Mouse (Mus musculus) CH12F3 (cell line): Measurements from ENCODE around the gene Ebi3.

ENCODE experiments used
- in situ Hi-C: fragments of 300-500 bp; cut with MboI; formaldehyde crosslinking; loops from 2 replicates; pipeline ENCODE4 v1.14.3; 2020; ENCODE audit warnings: low sequenced_read_pairs

Gene Ebi3

DNA sequence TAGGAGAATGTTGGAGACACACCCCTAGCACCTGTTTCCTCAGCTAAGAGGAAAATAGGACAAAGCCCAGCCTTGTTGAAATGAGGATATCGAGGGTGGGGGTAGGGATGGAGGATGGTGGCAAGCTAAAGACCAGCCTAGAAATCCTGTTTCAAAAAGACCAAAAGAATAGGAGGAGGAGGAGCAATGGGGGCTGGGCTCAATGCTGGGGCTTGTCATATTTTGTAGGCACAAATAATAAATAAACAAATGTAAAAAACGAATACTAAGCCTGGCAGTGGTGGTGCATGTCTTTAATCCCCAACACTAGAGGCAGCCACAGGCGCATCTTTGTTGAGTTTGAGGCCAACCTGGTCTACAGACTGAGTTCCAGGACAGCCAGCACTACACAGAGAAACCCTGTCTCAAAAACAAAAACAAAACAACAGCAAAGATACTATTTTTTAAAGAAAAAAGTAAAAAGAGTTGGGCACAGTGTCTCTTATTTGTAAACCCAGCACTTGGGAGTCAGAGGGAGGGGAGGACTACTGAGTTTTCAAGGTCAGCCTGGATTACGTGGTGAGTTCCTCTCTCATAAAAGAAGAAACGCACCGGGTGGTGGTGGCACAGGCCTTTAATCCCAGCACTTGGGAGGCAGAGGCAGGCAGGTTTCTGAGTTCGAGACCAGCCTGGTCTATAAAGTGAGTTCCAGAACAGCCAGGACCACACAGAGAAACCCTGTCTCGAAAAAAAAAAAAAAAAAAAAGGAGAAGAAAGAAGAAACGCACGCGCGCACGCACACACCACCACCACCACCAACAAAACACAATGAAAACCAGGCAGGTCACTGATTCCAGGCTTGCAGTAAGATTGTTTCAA is 5.5 kb downstream of the Ebi3 start:
- in situ Hi-C loops, result no loop called here

- in situ Hi-C loops, result no loop called here
Observed at GRCm38 (mm10) chr17:55958584-55958886, 6.1 kb downstream of the Ebi3 start.

DNA sequence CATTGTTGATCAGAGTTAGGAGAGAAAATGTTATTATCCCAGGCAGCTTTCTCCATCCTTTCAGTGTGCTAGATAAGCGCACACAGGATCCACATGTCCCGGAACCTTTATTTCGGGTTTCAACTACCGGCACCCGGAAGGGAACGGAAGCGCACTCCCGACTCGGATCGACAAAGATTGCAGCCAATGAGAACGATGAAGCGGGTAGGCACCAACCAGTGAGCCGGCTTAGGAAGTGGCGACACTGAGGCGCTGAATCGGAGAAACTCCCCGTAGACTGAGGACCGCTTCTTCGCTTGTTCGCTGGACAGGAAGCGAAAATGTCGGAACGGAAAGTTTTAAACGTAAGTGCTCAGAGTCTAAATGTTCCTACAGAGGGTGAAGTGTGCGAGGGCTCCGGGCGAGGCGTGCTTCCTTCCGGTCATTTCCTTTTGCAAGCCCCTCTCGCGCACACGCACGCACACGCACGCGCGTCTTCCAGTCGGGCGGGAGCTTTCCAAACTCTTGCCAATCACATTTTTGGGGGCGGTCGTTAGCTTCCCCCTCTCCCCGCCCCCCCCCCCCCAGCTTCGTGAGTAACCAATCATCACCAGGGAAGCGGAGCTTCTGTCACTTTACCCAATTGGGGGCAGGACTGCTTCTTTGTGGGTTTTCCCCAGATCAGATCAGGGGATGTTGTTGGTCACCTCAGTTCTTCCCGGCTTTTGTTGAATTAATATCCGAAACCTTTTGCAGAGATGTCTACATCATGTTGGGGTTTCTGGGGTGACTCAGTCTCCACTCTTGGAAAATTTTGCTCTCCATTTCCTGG is 6.7 kb downstream of the Ebi3 start, which contains the start of gene Yju2:
TSS of gene Yju2 (plus strand) at position 182 of the 811 bp plus-strand sequence.
- in situ Hi-C loops, result no loop called here

GRCm38 (mm10) chr17:55959946-55960740 is 7.7 kb downstream of the Ebi3 start:
- in situ Hi-C loops, result no loop called here

GRCm38 (mm10) chr17:55960791-55961190 is 8.4 kb downstream of the Ebi3 start:
- in situ Hi-C loops, result no loop called here

GRCm38 (mm10) chr17:55961631-55962030 is 9.2 kb downstream of the Ebi3 start:
- in situ Hi-C loops, result no loop called here

DNA sequence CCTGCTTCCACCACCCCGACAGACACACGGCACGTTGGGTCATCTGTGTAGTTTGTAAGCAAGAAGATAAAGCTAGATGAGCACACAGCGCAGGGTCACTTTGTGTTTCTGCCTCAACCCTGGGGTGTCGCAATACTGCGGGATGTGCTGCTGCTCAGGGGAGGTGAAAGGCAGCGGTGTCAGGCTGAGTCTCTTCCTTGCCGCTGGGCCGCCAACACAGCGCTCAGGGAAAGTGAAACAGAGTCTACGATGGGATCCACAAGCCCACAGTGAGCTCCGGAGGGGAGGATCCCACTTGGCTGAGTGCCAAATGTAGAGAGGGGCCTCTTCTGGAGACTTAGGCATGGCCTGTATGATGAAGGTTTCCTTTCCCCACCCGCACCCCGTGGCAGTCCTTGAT is 10.7 kb downstream of the Ebi3 start:
- in situ Hi-C loops, result no loop called here

DNA sequence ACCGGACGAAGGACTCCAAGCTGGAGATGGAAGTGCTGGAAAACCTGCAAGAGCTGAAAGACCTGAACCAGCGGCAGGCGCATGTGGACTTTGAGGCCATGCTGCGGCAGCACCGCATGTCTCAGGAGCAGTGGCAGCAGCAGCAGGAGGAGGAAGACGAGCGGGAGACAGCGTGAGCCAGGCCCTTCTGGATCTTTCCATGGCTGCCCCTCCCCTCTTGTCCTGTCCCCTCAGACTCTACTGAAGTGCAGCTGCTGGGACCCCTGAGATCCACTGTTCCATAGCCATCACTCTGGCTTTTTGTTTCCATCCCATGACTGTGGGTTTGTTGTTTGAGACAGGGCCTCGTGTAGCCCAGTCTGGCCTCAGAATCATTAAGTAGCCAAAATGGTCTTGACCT is 12.1 kb downstream of the Ebi3 start:
- in situ Hi-C loops, result no loop called here

DNA sequence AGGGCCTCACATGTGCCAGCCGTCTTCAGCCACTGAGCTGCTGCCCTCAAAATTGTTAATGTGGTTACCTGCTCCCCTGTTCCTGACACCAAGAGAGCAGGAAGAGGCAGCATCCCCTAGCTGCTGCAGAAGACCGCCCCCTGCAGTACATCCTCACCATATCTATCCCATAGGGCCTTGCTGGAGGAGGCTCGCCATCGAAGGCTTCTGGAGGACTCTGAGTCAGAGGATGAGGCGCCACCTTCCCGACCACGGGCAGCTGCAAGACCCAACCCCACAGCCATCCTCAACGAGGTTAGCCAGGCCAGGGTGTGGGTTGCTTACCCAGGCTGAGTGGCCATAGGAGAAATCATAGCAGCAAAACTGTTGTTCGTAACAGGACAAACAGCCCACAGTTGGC is 12.6 kb downstream of the Ebi3 start:
- in situ Hi-C loops, result no loop called here

- in situ Hi-C loops, result no loop called here
Observed at GRCm38 (mm10) chr17:55967186-55967585, 14.7 kb downstream of the Ebi3 start.

DNA sequence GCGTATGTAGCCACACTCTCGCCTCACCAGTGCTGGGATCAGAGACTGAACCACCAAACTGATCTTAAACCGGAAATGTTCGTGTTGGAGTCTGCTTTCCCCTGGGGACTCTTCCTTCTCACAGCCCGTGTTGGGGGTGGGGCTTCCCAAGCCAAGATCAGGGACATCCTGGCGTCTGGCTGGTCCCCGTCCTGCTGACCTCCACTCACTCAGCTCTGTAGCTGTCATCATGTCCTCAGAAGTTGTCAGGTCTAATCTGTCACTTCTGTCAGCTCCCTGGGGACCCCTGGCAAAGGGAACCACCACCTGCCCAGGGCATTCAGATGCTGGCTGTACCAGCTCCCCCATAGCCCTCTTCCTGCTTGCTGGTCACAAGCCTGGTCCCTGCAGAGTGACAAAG is 15.8 kb downstream of the Ebi3 start:
- in situ Hi-C loops, result no loop called here

DNA sequence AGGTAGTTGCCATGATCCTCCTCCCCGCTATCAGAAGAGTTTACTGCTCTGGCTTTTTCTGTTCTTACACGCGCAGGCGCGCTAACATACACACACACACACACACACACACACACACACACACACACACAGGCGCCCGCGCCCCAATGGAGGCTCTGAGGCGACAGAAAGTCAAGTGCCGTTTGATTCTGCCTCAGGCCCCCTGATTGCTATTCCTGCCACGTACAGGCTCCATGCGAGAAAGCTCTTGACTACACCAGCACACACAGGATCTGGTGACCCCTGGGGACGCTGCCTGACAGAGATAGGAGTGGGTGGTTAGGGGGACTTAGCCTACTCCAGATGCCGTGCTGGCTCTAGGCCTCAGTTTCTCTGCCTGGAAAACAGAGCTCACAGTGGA is 17.1 kb downstream of the Ebi3 start:
- in situ Hi-C loops, result no loop called here

DNA sequence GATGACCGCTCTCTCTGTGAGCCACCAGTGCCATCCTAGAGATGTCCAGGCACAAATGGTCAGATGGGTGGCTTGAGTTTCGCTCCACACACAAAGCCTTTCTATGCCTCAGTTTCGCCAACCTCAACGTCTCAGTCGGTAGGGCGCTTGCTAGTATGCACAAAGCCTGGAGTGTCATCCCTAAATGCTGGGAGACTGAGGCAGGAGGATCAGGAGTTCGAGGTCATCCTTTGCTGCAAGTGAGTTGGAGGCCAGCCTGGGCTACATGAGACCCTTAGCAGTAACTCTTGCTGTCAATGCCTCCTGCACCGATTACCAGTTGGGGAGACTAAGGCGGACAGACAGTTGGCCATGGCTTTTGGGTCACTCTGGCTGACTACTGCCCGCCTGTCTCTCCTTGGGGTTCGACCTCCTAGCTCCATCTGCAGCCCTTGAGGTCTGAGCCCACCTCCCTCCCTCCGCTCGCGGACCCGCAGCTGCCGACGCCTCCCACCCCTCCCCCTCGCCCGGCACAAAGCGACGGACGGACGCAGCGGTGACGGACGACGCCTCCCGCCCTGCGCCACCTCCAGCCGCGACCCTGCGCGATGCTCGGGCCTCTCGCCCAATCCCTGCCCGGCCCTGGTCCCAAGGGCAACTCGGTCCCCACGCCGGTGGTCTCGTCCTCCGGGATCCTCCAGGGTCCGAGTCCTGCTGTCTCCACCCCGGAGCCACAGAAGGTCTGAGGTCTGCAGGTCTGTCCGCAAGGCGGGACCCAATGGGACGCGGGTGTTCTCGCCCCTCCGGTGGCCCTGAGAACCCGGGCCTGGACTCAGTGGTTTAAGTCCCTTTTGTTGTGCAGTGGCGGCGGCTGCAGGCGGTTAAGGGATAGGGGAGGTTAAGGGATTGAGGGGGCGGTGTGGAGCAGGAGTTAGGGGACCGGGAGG is 17.8 kb downstream of the Ebi3 start, which contains the start of gene Shd:
TSS of gene Shd (plus strand) at position 502 of the 926 bp plus-strand sequence.
- in situ Hi-C loops, result no loop called here

DNA sequence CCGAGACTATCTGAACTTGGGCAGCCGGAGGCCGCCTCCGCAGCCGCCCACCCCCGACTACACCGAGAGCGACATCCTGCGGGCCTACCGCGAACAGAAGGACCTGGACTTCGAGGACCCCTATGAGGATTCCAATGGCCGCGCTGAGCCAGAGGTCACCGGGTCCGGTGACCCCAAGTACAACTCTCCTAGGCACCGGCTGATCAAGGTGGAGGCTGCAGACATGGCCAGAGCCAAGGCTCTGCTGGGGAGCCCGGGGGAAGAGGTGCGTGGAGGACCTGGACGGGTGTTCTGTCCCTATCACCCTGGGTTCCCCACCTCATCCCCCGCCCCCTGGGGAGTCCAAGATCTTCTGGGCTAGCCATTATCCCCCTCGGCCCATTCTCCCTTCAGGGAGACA is 19.0 kb downstream of the Ebi3 start:
- in situ Hi-C loops, result no loop called here

- in situ Hi-C loops, result no loop called here
Observed at GRCm38 (mm10) chr17:55976255-55976862, 23.9 kb downstream of the Ebi3 start.

- in situ Hi-C loops, result no loop called here
Observed at GRCm38 (mm10) chr17:55977301-55977700, 24.9 kb downstream of the Ebi3 start.

- in situ Hi-C loops, result no loop called here
Observed at GRCm38 (mm10) chr17:55986030-55986961, 33.9 kb downstream of the Ebi3 start, which contains the start of gene Fsd1. Gene Fsd1 (plus strand): TSS chr17:55986509.

DNA sequence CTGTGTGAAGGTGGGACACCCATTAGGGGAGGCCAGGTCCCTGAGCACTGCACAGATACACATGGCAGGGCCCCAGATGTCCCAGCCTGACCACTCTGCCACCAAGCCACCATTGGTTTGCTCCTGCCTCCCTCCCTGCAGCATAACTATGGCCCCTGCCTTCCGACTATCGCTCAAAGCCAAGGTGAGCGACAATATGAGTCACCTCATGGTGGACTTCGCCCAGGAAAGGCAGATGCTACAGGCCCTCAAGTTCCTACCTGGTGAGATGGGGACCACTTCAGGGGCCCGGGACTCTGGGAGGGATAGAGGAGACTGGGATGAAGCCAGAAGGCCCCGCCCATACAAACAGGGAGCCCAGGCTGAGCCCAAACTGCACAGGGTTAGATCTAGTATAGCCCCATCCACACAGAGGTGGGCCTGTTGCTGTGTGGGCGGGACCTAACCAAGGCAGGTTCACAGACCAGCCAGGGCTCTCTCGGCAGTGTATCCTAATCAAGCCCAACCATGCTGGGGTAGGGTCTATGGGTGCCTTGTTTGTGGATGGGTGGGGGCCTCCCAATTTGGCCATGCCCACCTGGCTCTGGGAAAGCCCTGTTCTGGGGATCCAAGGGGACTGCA is 37.9 kb downstream of the Ebi3 start:
- in situ Hi-C loops, result no loop called here
